Mouse (Mus musculus) monocyte, adult 59 days (primary cell): Measurements from ENCODE around the gene Vmn1r139. TPM values are rescaled to one million over a fixed set of nuclear protein-coding genes. Genes with fewer than 3 reads are reported as not detected.

Source experiments
- total RNA-seq, 2 experiments: library from RNA; stranded (reverse); gene quantifications; one replicate each; pipeline ENCODE4 v1.2.4; 2023

Vmn1r139 gene
- not detected for total RNA-seq

DNA sequence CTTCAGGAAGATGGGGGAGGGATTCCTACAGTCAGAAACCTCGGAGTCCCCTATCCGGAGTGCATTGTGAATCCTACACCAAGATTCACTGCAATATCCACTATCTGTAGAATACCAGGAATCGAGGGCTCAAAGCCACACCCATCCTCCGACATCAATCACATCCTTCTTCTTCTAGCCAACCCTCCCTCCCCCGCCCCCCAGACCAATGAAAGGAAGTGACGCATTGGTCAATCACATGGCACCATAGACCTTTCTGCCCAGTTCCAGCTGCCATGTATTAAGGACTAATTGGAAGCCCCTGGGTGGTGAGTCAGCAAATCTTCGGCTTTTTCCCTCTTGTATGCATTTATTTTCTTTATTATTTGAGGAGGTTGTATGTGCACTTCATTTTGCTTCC, at the start of gene Vmn1r139:
Gene Vmn1r139, plus strand, starts transcription at position 301 of the 400 bp plus-strand sequence.

DNA sequence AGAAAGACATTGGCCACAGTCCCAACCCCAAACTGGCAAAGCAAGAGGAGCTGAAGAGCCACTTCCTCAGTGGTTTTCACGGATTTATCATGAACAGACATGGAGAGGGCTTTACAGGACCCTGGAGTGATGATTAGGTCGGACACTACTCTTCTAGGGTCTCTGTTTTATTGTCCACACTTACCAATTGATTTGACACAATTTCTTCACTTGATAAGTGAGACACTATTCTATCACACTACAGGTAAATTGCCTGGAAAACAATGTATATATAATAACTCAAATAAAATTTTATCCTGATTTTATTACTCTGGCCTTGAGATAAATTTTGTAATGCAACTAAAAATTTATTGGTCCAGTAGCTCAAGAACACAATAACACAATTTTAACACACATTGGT, 40.1 kb upstream of the Vmn1r139 start, which contains the start of gene Vmn1r138:
Gene Vmn1r138, minus strand, starts transcription at position 101 of the 400 bp plus-strand sequence.

DNA sequence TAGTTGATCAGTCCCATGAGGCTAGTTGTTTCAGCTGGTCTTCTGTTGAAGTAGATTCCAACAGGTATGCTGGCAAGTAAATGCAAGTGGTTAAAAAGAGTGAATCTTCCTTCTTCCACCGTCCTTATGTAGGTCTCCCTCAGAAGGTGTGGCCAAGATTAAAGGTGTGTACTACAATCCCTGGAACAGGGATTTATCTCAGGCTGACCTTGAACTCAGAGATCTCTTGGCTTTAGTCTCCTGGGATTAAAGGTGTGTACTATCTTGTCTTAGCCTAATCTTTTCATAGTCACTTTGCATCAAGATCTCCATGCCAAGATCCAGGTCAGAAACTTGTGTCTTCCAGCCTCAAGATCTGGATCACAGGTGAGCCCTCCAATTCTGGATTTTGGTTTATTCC, 12.7 kb upstream of the Vmn1r139 start, which contains the start of gene Gm6176:
Gene Gm6176, minus strand, starts transcription at position 101 of the 400 bp plus-strand sequence.

DNA sequence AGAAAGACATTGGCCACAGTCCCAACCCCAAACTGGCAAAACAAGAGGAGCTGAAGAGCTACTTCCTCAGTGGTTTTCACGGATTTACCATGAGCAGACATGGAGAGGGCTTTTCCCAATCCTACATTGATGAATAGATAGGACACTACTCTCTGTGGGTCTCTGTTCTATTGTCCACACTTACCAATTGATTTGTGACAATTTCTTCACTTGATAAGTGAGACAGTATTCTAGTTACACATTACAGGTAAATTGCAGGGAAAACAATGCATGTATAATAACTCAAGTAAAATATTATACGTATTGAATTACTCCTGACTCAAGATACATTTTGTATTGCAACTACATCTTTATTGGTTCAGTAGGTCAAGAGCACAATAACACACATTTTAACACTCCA, 49.3 kb downstream of the Vmn1r139 start, which contains the start of gene Gm16451:
Gene Gm16451, minus strand, starts transcription at position 101 of the 400 bp plus-strand sequence.

DNA sequence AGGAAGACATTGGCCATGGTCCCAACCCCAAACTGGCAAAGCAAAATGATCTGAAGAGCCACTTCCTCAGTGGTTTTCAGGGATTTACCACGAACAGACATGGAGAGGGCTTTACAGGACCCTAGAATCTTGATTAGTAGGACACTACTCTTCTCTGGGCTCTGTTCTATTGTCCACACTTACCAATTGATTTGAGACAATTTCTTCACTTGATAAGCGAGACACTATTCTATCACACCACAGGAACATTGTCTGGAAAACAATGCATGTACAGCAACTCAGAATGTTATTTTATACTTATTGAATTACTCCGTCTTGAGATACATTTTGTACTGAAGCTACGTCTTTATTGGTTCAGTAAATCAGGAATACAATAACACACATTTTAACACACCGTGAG, 65.8 kb downstream of the Vmn1r139 start, which contains the start of gene Gm10666:
Gene Gm10666, minus strand, starts transcription at position 101 of the 400 bp plus-strand sequence.

Other genes with a start within 250 kb of the Vmn1r139 start
- not detected for gene Vmn1r135, start 236.7 kb upstream of the Vmn1r139 start, total RNA-seq
- gene Gm5725, start 224.8 kb upstream of the Vmn1r139 start, total RNA-seq = not detected
- gene Gm5891, start 147.8 kb upstream of the Vmn1r139 start, total RNA-seq = not detected
- not detected for gene Vmn1r137, start 74.5 kb upstream of the Vmn1r139 start, total RNA-seq
- not detected for gene Vmn1r138, start 40.2 kb upstream of the Vmn1r139 start, total RNA-seq
- gene Gm6176, start 12.8 kb upstream of the Vmn1r139 start, total RNA-seq = not detected
- gene Gm16451, start 49.2 kb downstream of the Vmn1r139 start, total RNA-seq = not detected
- gene Gm10666, start 65.7 kb downstream of the Vmn1r139 start, total RNA-seq = not detected
- gene Vmn1r142, start 95.0 kb downstream of the Vmn1r139 start, total RNA-seq = not detected
- gene Vmn1r143, start 120.3 kb downstream of the Vmn1r139 start, total RNA-seq = not detected
- gene Gm8653, start 132.2 kb downstream of the Vmn1r139 start, total RNA-seq = not detected
- gene Gm8453, start 160.4 kb downstream of the Vmn1r139 start, total RNA-seq = not detected